Mouse (Mus musculus) liver, adult 2 months (tissue): ENCODE data around the gene Sult1b1. TPM values are rescaled to one million over a fixed set of nuclear protein-coding genes. Genes with fewer than 3 reads are reported as not detected.

Source experiments
- DNase-seq: peaks from one replicate; pipeline ENCODE4 v3.0.0-alpha.2; 2011; ENCODE audit warnings: low read depth, low spot score; ENCODE audit errors: extremely low read depth
- H3K27ac ChIP-seq: fragments of 200-500 bp; replicated peaks from 2 replicates; pipeline ENCODE4 v1.5.1; 2012; ENCODE audit warnings: low read depth, mild to moderate bottlenecking, control low read depth, inconsistent platforms, low read length; ENCODE audit not compliant: insufficient read depth
- H3K27me3 ChIP-seq: fragments of 200-500 bp; 2 replicates; pipeline ENCODE4 v1.6.1; 2012; ENCODE audit warnings: mild to moderate bottlenecking, moderate library complexity, low read length, inconsistent platforms; ENCODE audit not compliant: control insufficient read depth, insufficient read depth
- H3K36me3 ChIP-seq: fragments of 200-500 bp; 2 replicates; pipeline ENCODE4 v1.6.1; 2012; ENCODE audit warnings: low read length, inconsistent platforms; ENCODE audit not compliant: control insufficient read depth, insufficient read depth
- H3K4me1 ChIP-seq: fragments of 200-500 bp; 2 replicates; pipeline ENCODE4 v1.6.1; 2011; ENCODE audit warnings: low read length; ENCODE audit not compliant: control insufficient read depth, insufficient read depth
- H3K4me3 ChIP-seq: fragments of 200-500 bp; 2 replicates; pipeline ENCODE4 v1.5.1; 2011; ENCODE audit warnings: low read depth, mild to moderate bottlenecking, control low read depth, low read length, moderate library complexity; ENCODE audit not compliant: insufficient read depth
- H3K79me2 ChIP-seq: fragments of 200-500 bp; 2 replicates; pipeline ENCODE4 v1.6.1; 2012; ENCODE audit warnings: inconsistent platforms, mild to moderate bottlenecking, low read length, moderate library complexity; ENCODE audit not compliant: control insufficient read depth, insufficient read depth
- H3K9ac ChIP-seq: fragments of 200-500 bp; 2 replicates; pipeline ENCODE4 v1.6.1; 2012; ENCODE audit warnings: low read depth, mild to moderate bottlenecking, control low read depth, inconsistent platforms, low read length
- CTCF ChIP-seq: fragments of 200-500 bp; IDR thresholded peaks from 2 replicates; pipeline ENCODE4 v1.5.1; 2011; ENCODE audit warnings: low read depth, low read length, control low read depth
- POLR2A ChIP-seq: fragments of 200-500 bp; IDR thresholded peaks from 2 replicates; pipeline ENCODE4 v1.6.1; 2011; ENCODE audit warnings: low read length, control low read depth; ENCODE audit not compliant: insufficient read depth; ENCODE audit errors: extremely low read depth
- WGBS: fragments of 180-500 bp; shearing (Covaris S2); methylation state at CpG from one replicate; pipeline ENCODE4 v1.1.7; 2018; 5-methylcytosine and 5-hydroxymethylcytosine counted together
- polyA plus RNA-seq: library from polyadenylated mRNA; depleted of rRNA; stranded (reverse); fragments of >200 nt; gene quantifications from 2 replicates; pipeline ENCODE4 v1.2.3, GENCODE M21; 2012
- total RNA-seq: library from RNA; depleted of rRNA; stranded (reverse); fragments of >200 nt; gene quantifications from 2 replicates; pipeline ENCODE4 v1.2.3, GENCODE M21; 2014

Sult1b1 gene
- total and polyA plus RNA-seq, 2 experiments, result 1.9 to 36.1 TPM

GRCm38 (mm10) chr5:87567306-87567705, 29.3 kb upstream of the Sult1b1 start:
- no peak overlapping the region; the same call in 1 of the 2 replicates for H3K27ac ChIP-seq
- peak overlapping the region; percentile 46 for H3K4me3 ChIP-seq

DNA sequence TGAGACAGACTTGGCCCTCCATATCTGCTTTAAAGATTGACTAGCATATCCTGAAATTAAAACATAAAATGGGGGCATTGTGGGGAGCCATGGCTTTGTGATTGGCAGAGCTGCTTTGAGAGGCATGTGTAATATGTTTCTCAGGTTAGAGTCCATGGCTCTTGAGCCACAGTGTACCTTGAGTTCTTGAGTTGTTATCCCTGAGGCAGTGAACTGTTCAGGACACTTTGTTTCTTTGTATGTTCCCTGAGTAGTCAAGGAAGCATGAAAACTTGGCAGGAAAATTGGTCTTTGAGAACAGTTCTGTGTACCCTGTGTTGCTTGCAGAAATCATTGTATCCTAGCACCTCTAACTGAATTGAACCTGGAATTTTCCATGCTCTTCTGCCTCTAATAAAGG, 25.0 kb upstream of the Sult1b1 start:
- DNase-seq, result peak; percentile 78
- Histone ChIP-seq H3K4me3 (no peak overlapping the region), H3K36me3 (peaks cover 19% of the 10 kb centered on the region), H3K4me1 (peaks cover 3% of the 10 kb centered on the region; the same call in 1 of the 2 replicates), H3K27ac (no peak overlapping the region), H3K27me3 (no peaks in the 10 kb centered on the region), H3K79me2 (no peaks in the 10 kb centered on the region), H3K9ac (no peak overlapping the region)
- TF ChIP-seq CTCF (no peak), POLR2A (no peak)

More at GRCm38 (mm10) chr5:87567306-87567705, 29.3 kb upstream of the Sult1b1 start:
- 73% methylated on average over 1 of the region's 1 CpGs for WGBS
- H3K79me2 ChIP-seq, result no peaks in the 10 kb centered on the region
- no peak overlapping the region for H3K9ac ChIP-seq
- peaks cover 13% of the 10 kb centered on the region for H3K36me3 ChIP-seq
- DNase-seq, result peak; percentile 72
- TF ChIP-seq CTCF (no peak), POLR2A (no peak)
- H3K4me1 ChIP-seq, result peaks cover 4% of the 10 kb centered on the region; the same call in 1 of the 2 replicates
- no peaks in the 10 kb centered on the region for H3K27me3 ChIP-seq

GRCm38 (mm10) chr5:87562526-87562925, 24.5 kb upstream of the Sult1b1 start:
- WGBS, result 49% methylated on average over 4 of the region's 4 CpGs
- H3K36me3 ChIP-seq, result peaks cover 22% of the 10 kb centered on the region
- no peaks in the 10 kb centered on the region for H3K79me2 ChIP-seq
- H3K27ac ChIP-seq, result no peak overlapping the region
- no peak overlapping the region for H3K9ac ChIP-seq
- peaks cover 3% of the 10 kb centered on the region; the same call in 1 of the 2 replicates for H3K4me1 ChIP-seq
- peak; percentile 45 for DNase-seq
- TF ChIP-seq POLR2A, result no peak
- TF ChIP-seq CTCF, result no peak
- H3K4me3 ChIP-seq, result no peak overlapping the region
- H3K27me3 ChIP-seq, result no peaks in the 10 kb centered on the region

DNA sequence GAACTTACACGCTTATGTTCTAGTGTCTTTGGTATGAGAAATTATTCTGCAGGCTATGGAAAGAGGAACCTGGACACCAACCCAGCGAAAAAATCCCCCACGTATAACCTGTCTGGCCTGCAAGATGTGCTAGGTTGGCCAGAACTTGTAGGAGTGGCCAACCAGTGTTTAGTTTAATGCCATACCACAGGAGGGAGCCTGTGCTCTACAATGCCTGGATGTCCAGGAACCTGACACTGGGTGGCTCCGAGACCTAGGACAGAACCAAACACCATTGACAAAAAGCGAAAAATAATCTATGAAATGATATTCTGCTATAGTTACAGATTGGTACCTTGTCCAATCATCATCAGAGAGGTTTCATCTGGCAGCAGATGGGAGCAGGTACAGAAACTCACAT, 22.1 kb upstream of the Sult1b1 start:
- H3K79me2 ChIP-seq, result no peaks in the 10 kb centered on the region
- peak; percentile 60 for DNase-seq
- H3K27ac ChIP-seq, result no peak overlapping the region
- no peaks in the 10 kb centered on the region for H3K4me1 ChIP-seq
- H3K36me3 ChIP-seq, result peaks cover 23% of the 10 kb centered on the region
- H3K4me3 ChIP-seq, result no peak overlapping the region
- H3K27me3 ChIP-seq, result no peaks in the 10 kb centered on the region
- TF ChIP-seq POLR2A (no peak), CTCF (peak; percentile 69)
- 65% methylated on average over 5 of the region's 5 CpGs for WGBS
- H3K9ac ChIP-seq, result no peak overlapping the region

- WGBS, result 32% methylated on average over 1 of the region's 1 CpGs
Measured at GRCm38 (mm10) chr5:87550935-87551334, 12.9 kb upstream of the Sult1b1 start.

GRCm38 (mm10) chr5:87535994-87536644, 1.9 kb downstream of the Sult1b1 start:
- Histone ChIP-seq H3K27me3 (no peaks in the 10 kb centered on the region), H3K4me3 (no peak overlapping the region), H3K36me3 (no peaks in the 10 kb centered on the region), H3K27ac (peak overlapping the region; percentile 96), H3K4me1 (peaks cover 4% of the 10 kb centered on the region; the same call in 1 of the 2 replicates), H3K79me2 (no peaks in the 10 kb centered on the region; the same call in 1 of the 2 replicates), H3K9ac (peak overlapping the region; percentile 51; the same call in 1 of the 2 replicates)
- 27% methylated on average over 4 of the region's 4 CpGs for WGBS
- TF ChIP-seq POLR2A (0 out of 2 replicates have a peak, but pooled peaks have one; percentile 27), CTCF (no peak)
- DNase-seq, result peak; percentile 95

More at GRCm38 (mm10) chr5:87550935-87551334, 12.9 kb upstream of the Sult1b1 start:
- H3K79me2 ChIP-seq, result no peaks in the 10 kb centered on the region
- H3K27me3 ChIP-seq, result no peaks in the 10 kb centered on the region
- TF ChIP-seq POLR2A (no peak), CTCF (peak; percentile 49)
- H3K4me1 ChIP-seq, result no peaks in the 10 kb centered on the region
- peak; percentile 60 for DNase-seq
- H3K36me3 ChIP-seq, result no peaks in the 10 kb centered on the region; the same call in 1 of the 2 replicates
- no peak overlapping the region for H3K4me3 ChIP-seq
- H3K9ac ChIP-seq, result no peak overlapping the region
- no peak overlapping the region for H3K27ac ChIP-seq
